Mouse (Mus musculus) R1 (cell line): ENCODE data around the gene Psmd12.
"Not testable (repeated sequence)": the region's sequence is repeated elsewhere in the genome, so short reads cannot be mapped to it uniquely, and the experiment has no call there.

Experiments used
- DNase-seq: peaks from one replicate; pipeline ENCODE4 v3.0.0-alpha.2; 2018; ENCODE audit warnings: low read depth, low spot score

Gene Psmd12

GRCm38 (mm10) chr11:107459828-107460227 is 19.5 kb upstream of the Psmd12 start:
- DNase-seq: peak; percentile 66

DNA sequence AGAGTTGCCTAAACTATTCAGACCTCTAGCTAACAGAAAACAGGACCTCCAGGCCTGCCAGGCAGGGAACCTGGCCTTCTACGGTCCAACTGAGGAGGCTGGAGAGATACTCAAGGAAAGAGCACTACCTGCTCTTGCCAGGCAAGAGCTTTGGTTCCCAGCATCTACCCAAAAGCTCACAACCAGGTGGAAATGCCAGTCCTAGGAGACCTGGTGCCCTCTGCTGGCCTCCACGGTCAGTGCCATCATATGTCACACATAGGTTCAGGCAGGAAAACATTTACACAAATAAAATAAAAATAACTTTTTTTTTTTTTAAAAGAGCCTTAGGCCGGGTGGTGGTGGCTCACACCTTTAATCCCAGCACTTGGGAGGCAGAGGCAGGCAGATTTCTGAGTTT is 16.8 kb upstream of the Psmd12 start:
- peak; percentile 75 for DNase-seq

- DNase-seq: no peak
These were observed 16.0 kb upstream of the Psmd12 start for GRCm38 (mm10) chr11:107463251-107463681.

DNA sequence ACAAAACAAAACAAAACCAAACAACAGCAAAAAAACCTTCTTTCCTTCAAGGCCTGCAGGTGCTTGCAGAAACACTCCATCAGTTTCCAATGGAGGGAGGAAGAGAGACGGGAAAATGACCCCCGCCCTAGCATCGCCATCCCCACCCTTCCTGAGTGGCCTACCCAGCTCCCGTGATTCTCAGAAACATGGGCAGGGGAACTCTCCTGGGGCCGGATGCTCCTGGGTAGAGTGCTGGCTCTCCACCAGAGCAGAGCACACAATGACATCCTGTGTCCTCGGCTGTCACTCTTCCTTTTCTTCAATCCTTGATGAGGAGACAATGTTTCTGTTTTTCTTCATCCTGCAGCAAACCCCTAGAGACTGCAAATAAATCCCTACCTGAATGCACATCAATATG is 15.1 kb upstream of the Psmd12 start:
- DNase-seq: peak; percentile 41

DNA sequence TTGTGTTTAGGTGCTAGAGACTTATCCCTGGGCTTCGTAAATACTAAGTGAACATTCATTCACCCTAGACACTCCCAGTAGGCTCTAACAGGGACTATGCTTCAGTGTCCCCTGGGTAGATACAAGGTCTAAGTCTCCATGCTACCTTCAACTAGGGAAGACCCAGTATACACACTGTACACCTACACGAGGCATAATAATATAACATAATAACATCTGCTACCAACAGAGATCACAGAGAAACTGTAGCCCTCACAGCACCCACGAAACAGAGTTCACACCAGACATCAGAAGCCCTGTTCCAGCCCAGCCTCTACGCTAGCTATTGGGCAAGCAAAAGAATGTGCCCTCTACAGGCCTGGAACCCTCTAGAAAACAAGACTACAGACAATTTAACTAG is 14.2 kb upstream of the Psmd12 start:
- DNase-seq: no peak

- DNase-seq: no peak
These were observed 13.3 kb upstream of the Psmd12 start for GRCm38 (mm10) chr11:107465969-107466368.

DNA sequence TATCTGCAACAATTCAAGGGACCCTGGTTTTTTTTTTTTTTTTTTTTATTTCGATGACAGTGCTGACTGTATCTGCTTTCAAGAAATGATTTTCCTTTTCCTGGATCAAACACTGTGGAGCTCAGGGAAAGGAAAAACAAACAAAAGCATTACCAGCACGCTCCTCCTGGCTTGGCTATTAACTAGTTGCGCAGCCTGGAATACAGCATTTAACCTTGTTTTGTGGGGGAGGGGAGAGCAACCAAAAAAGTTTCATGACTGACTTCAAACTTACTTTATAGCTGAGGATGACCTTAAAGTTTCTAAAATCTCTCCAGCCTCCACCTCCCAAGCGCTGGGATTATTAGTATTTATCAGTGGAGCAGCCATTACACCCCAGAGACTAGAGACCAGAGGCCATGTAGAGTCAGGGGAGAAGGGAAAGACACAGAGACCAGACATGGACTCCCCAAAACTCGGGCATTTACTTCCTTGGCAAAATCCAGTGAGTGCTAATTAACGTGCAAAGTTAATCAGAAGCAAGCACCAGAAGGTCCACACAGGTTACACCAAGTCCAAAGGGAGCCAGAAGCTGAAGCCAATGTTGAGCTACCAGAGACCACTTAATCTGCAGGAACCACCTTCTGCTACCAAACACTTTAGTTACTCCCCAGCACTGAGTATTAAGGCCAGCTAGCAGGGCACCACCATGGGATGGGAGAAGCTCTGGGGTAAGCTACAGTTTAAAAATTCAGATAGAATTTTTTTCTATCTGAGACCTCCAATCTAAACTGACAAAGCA is 12.5 kb upstream of the Psmd12 start:
- no peak for DNase-seq

DNA sequence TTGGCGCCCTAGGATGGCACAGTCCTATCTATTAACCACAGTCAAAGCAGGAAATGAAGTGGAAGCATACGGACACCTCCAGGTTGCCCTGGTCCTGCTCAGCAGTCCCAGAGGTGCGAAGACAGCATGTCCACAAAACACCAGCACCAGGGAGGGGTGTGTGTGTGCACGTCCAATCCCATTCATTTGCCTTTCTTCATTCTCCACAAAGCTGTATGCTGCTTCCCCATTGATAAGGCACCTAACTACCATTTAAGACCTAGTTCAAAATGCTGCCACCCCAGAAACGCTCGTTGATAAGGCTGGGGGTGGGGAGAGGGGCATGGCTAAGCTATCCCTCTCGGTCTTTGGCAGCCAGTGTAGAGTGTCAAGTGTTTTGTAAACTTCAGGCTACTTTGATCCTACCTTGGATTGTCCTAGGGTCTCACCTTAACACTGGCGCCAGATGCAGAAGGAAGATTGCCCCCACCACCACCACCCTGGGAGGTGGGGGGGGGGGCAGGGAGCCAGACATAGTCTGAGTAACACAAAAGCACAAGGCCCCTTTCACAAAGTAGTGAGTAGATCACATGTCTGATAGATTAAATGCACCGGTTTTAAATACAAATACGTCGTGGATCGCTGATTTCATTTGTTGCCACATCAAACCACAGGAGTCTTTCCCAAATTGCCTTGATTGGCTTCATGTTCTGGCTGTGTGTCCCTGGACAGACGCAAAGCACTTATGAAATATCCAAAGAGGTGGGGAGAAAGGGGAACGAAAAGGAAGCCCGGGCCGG is 10.8 kb upstream of the Psmd12 start:
- no peak for DNase-seq

DNA sequence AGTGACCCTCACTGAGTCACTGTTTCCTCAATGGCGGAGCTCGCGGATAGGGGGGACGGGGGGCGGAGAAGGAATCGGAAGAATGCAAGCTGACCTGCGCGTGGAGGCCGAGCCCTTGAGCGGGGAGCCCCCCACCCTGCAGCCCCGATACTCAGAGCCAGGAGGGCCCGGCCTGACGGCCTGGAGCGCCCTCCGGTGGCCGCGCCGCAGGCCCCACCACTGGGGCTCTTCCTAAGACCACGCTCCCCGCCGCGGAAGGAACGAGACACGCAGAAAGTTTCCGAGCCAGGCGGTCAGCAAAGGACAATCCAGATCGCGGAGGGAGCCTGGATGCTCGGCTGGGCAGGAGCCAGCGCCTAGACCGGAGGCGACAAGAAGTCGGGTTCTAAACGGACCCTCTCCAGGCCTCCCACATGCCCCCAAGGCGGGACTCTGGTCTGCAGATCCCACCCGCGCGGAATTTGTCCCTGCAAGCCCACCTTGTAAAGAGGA is 10.2 kb upstream of the Psmd12 start:
- DNase-seq: peak; percentile 75

DNA sequence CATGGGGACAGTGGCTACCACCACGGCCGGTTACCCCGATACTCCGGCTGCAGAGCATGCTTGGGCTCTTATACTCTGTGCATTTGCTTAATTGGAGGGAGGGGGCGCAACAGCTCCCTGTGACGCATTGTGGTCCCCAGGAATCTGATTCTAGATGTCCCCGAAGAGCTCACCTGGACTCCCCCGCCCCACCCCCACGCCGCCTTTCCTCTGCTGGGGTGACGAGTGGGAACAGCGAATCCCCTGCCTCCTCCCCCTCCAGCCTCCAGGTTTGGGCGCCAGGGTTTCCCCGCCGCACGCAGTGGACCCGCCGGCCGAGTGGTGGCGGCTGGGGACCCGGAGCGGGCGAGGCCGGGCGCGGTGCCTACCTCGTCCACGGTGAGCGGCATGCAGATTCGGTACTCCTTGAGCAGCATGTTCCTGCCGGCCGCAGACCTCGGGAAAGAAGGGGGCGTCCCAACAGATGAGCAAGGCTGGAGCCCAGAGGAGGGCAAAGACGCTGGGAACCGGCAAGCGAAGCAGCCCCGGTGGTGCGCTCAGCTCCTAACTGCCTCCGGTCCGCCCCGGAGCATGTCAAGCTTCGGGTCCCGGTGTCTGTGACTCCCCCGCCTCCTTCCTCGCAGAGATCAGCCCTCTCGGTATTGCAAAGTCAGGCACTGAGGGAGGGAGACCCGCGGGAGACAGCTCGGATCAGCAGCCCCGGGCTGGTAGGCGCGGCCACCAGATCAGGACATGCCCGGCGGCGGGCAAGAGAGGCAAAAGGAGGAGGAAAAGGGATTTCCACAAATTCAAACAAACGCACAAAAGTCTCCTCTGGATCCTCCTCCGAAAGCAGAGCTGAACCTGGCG is 9.5 kb upstream of the Psmd12 start:
- DNase-seq: peak; percentile 66

DNA sequence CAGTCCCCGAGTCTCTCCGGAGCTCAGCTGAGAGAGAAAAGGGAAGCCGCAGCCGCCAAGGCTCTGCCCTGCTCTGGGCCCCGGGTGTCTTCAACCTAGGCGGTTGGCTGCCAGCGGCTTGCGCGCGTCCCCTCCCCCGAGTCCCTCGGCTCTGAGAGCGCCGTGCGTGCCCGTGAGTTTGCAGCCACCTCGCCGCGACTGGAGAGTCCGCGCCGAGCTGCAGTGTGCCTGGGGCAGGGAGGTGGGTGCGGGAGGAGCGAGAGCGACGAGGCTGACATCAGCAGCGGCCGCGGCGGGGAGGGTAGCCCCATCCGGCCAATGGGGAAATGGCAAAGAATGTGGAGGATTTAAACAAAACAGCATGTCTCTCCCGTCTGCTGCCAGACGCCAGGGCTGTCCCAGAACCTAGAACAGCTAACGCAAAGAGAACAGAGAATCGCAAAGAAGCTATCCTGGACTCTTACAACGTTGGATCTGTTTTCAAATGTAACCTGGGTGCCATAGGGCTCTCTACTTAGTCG is 8.7 kb upstream of the Psmd12 start, which contains the start of gene Pitpnc1:
TSS of gene Pitpnc1 (minus strand) at position 179 of the 521 bp plus-strand sequence.
- DNase-seq: peak; percentile 92

DNA sequence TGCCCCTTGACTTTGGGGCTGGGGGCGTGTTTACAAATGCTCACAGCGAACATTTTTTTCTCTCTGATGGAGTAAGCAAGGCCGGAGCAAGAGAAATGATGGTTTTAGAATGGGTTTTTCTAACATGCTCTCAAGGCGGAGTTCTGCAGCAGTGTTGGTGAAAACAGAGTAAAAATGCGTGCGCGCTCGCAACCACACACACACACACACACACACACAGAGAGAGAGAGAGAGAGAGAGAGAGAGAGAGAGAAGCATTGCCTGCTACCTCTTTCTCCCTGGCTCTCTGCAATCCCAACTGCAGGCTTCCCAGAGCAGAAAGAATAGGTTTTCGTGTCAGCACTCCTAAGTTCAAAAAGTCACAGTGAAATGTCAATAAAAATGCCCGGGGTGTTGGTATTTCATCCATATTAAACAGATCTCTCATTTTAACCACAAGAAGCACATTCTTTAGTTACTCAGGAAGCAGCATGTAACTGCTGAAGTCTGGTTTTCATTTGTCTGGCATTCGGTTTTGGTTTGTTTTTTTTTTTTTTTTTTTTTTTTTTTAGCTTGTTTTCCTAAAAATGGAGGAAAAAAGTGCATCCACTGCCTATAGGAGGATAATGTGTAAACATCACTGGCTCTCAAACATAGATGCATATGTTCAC is 8.1 kb upstream of the Psmd12 start:
- no peak for DNase-seq

DNA sequence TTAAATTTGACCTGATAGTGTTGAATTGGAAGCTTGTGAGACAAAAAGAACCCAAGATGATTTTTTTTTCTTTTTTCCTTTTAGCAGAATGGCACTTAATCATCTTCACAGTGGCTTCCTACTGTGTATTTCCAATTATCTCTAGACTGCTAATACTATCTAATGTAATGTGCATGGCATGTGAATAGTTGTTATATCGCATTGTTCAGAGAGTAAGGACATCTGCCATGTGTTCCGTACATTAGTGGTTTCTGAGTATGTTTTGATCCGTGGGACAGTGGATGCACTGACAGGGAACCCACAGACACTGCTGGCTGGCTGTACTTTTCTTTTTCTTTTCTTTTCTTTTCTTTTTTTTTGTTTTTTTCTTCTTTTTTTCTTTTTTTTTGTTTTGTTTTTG is 7.0 kb upstream of the Psmd12 start:
- no peak for DNase-seq

- DNase-seq: peak; percentile 94
These were observed 6.0 kb upstream of the Psmd12 start for GRCm38 (mm10) chr11:107473137-107473820.

DNA sequence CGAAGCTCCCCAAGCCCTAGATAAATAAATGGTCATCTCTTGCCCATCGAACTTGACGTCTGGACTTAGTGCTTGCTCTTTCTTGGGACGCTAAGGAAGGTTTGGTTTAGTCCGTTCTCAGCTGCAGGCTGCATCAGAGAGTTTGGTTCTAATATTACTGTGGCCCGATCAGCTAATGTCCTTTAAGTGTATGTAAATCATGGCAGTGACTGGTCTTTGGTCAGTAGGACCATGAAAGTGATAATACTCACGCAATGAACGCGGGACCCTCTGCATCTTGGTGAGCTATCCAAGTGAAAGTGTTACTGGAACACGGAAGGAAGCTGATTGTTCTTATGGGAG is 549 bp downstream of the Psmd12 start:
- no peak for DNase-seq

DNA sequence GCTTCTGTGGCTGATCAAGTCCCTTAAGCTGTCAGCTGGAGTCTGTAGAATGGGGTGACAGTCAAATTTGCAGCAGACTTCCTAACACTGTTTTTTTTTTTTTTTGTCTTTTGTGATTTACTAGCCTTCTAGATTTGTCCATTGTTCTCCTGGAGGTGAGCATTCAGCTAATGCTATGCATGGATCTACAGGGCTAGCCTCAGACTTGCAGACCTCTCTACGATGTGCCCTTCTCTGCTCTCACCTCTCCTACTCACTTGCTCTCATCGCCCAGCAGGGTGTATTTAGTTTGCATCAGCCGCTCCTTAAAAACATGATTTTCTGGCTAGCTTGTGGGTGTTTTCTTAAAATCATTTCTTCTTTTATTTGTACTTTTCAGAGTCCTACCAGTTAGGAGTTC is 5.1 kb downstream of the Psmd12 start:
- peak; percentile 83 for DNase-seq

GRCm38 (mm10) chr11:107502801-107503200 is 23.5 kb downstream of the Psmd12 start:
- DNase-seq: no peak

DNA sequence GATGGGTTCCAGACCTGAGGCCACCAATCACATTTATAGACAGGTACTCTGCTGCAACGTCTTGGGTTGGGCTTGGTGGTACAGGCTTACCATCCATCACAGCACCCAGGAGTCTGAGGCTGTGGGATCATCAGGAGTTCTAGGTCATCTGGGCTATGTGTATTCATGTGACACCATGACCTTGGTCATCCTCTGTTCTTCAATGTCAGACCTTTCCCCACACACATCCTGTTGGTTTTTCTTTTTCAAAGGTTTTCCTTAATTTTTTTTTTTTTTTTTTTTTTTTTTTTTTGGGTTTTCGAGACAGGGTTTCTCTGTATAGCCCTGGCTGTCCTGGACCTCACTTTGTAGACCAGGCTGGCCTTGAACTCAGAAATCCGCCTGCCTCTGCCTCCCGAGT is 25.1 kb downstream of the Psmd12 start:
- DNase-seq: not testable (repeated sequence)

DNA sequence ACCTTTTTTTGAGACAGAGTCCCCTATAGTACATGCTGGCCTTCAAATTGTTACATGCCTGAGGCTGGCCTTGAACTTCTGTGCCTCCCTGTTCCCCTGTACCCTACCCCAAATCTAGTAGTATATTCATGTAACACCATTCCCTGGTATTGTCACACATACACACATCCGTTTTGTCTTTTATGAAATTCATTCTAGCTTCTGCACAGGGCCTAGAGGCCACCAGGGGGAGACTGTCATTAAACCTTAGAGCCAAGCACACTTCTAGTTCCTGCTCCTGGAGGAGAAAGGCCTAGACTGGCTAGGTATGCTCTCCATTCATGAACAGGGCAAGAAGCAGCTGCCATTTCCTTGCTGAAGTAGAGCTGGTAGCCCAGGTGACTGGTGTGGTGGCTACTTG is 27.0 kb downstream of the Psmd12 start:
- peak; percentile 89 for DNase-seq

DNA sequence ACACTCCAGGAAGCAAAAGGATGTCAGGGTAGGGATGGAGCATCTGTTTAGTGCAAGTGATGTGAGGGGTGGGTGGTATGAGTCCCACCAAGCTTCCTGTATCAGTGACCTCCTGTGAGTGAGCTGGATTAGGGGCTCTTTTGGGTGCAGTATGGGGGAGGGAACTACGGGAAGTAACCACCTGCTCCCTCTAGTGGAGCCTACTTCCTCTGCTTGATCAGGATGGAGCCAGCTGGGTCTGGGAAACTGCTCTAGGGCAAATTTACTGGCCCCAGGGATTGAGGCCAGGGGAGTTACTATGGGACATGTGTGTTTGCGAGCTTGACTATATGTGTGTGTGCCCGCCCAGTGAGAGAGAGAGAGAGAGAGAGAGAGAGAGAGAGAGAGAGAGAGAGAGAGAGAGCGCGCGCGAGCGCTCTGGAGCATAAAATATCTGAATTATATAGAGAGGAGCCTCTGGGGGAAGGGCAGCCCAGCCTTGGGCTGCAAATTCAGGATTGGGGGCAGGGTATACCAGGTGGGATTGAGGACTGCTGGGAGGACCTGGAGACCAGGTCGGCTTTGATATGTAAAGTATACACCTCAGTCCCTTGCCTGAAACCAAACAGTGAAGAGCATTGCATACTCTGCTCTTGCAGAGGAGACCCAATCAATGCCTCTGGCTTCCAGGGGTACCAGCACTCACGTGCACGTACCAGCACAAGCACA is 30.5 kb downstream of the Psmd12 start:
- DNase-seq: peak; percentile 76
